Mouse (Mus musculus) liver, embryonic 12.5 days (tissue): ENCODE data around the gene Gmppb. TPM values are rescaled to one million over a fixed set of nuclear protein-coding genes. Genes with fewer than 3 reads are reported as not detected.
"Not testable (repeated sequence)": the region's sequence is repeated elsewhere in the genome, so short reads cannot be mapped to it uniquely, and the experiment has no call there.

Experiments used
- ATAC-seq: fragments of 200-750 bp; cut with Nextera tagmentation; 2 replicates; pipeline ENCODE4 v1.8.0; 2017; ENCODE audit warnings: moderate number of reproducible peaks, mild to moderate bottlenecking, moderate library complexity
- H3K27ac ChIP-seq: fragments of 300-500 bp; sonication (generic); 2 replicates; pipeline ENCODE4 v1.5.1; 2016; ENCODE audit warnings: mild to moderate bottlenecking
- H3K27me3 ChIP-seq: fragments of 300-500 bp; sonication (generic); replicated peaks from 2 replicates; pipeline ENCODE4 v1.6.1; 2016; ENCODE audit warnings: mild to moderate bottlenecking, moderate library complexity
- H3K36me3 ChIP-seq: fragments of 300-500 bp; sonication (generic); 2 replicates; pipeline ENCODE4 v1.6.1; 2016; ENCODE audit warnings: mild to moderate bottlenecking, moderate library complexity
- H3K4me1 ChIP-seq: fragments of 300-500 bp; sonication (generic); 2 replicates; pipeline ENCODE4 v1.6.1; 2016
- H3K4me2 ChIP-seq: fragments of 300-500 bp; sonication (generic); 2 replicates; pipeline ENCODE4 v1.6.1; 2016; ENCODE audit warnings: mild to moderate bottlenecking, moderate library complexity
- H3K4me3 ChIP-seq: fragments of 300-500 bp; sonication (generic); 2 replicates; pipeline ENCODE4 v1.5.1; 2016; ENCODE audit warnings: mild to moderate bottlenecking, moderate library complexity
- H3K9ac ChIP-seq: fragments of 300-500 bp; sonication (generic); 2 replicates; pipeline ENCODE4 v1.6.1; 2016; ENCODE audit warnings: mild to moderate bottlenecking, moderate library complexity
- H3K9me3 ChIP-seq: fragments of 300-500 bp; sonication (generic); replicated peaks from 2 replicates; pipeline ENCODE4 v1.6.1; 2016; ENCODE audit warnings: mild to moderate bottlenecking, moderate library complexity
- WGBS: fragments of 180-500 bp; shearing (Covaris S2); methylation state at CpG from one replicate; pipeline ENCODE4 v1.1.7; 2016; ENCODE audit not compliant: insufficient replicate concordance; 5-methylcytosine and 5-hydroxymethylcytosine counted together
- polyA plus RNA-seq: library from polyadenylated mRNA; unstranded; fragments of >200 nt; fragmentation: Nextera tagmentation; extraction: Ambion mirVana; gene quantifications from 2 replicates; pipeline ENCODE4 v1.2.1, GENCODE M21; 2016

Gene Gmppb
- 22.1 and 22.6 TPM in 2 replicates for polyA plus RNA-seq

GRCm38 (mm10) chr9:108049016-108049455, at the start of gene Gmppb:
Gene Gmppb, plus strand, starts transcription at chr9:108049242.
- peaks cover 70% of the 10 kb centered on the region for H3K4me1 ChIP-seq
- H3K27me3 ChIP-seq = no peaks in the 10 kb centered on the region
- H3K9ac ChIP-seq = peak within 1 kb of the TSS; percentile 83
- H3K4me2 ChIP-seq = peak within 1 kb of the TSS; percentile 94
- H3K36me3 ChIP-seq = peaks cover 71% of the 10 kb centered on the region
- ATAC-seq = peak; percentile 93
- no peaks in the 10 kb centered on the region for H3K9me3 ChIP-seq
- 4% methylated on average over 39 of the region's 39 CpGs for WGBS
- H3K4me3 ChIP-seq = peak within 1 kb of the TSS; percentile 79
- peak within 1 kb of the TSS; percentile 91 for H3K27ac ChIP-seq

GRCm38 (mm10) chr9:108001922-108002770, 46.9 kb upstream of the Gmppb start, which contains the start of gene Ip6k1:
Gene Ip6k1, plus strand, starts transcription at chr9:108002501.
- under 1% methylated on average over 51 of the region's 51 CpGs for WGBS
- Histone ChIP-seq H3K9ac (peak within 1 kb of the TSS; percentile 98), H3K4me1 (peaks cover 45% of the 10 kb centered on the region), H3K4me3 (peak within 1 kb of the TSS; percentile 90), H3K36me3 (peaks cover 9% of the 10 kb centered on the region), H3K4me2 (peak within 1 kb of the TSS; percentile 85), H3K9me3 (no peaks in the 10 kb centered on the region), H3K27ac (peak within 1 kb of the TSS; percentile 95), H3K27me3 (no peaks in the 10 kb centered on the region)
- ATAC-seq = peak; percentile 97

GRCm38 (mm10) chr9:108002778-108003530, 46.1 kb upstream of the Gmppb start:
- WGBS = under 1% methylated on average over 50 of the region's 50 CpGs
- Histone ChIP-seq H3K4me1 (peaks cover 52% of the 10 kb centered on the region), H3K27me3 (no peaks in the 10 kb centered on the region), H3K4me2 (peak overlapping the region; percentile 79), H3K4me3 (peak overlapping the region; percentile 90), H3K36me3 (peaks cover 9% of the 10 kb centered on the region), H3K9ac (peak overlapping the region; percentile 98), H3K9me3 (no peaks in the 10 kb centered on the region), H3K27ac (peak overlapping the region; percentile 95)
- ATAC-seq = peak; percentile 61

- H3K4me1 ChIP-seq = peaks cover 58% of the 10 kb centered on the region
- ATAC-seq = no peak
Measured at GRCm38 (mm10) chr9:108003531-108003890, 45.5 kb upstream of the Gmppb start.

GRCm38 (mm10) chr9:108008041-108008440, 41.0 kb upstream of the Gmppb start:
- Histone ChIP-seq H3K36me3 (peaks cover 33% of the 10 kb centered on the region), H3K9ac (no peak overlapping the region), H3K4me2 (no peak overlapping the region), H3K27me3 (no peaks in the 10 kb centered on the region), H3K4me3 (no peak overlapping the region), H3K4me1 (peaks cover 68% of the 10 kb centered on the region), H3K9me3 (no peaks in the 10 kb centered on the region), H3K27ac (no peak overlapping the region)
- no peak for ATAC-seq
- WGBS = 84% methylated on average over 5 of the region's 5 CpGs

More at GRCm38 (mm10) chr9:108003531-108003890, 45.5 kb upstream of the Gmppb start:
- peak overlapping the region; percentile 98 for H3K9ac ChIP-seq
- WGBS = 24% methylated on average over 8 of the region's 8 CpGs
- H3K4me2 ChIP-seq = peak overlapping the region; percentile 79
- no peaks in the 10 kb centered on the region for H3K27me3 ChIP-seq
- H3K36me3 ChIP-seq = peaks cover 9% of the 10 kb centered on the region
- H3K9me3 ChIP-seq = no peaks in the 10 kb centered on the region
- peak overlapping the region; percentile 90 for H3K4me3 ChIP-seq
- peak overlapping the region; percentile 95 for H3K27ac ChIP-seq

- peaks cover 48% of the 10 kb centered on the region for H3K4me1 ChIP-seq
- no peak for ATAC-seq
- H3K4me2 ChIP-seq = no peak overlapping the region
Measured at GRCm38 (mm10) chr9:108010385-108010784, 38.7 kb upstream of the Gmppb start.

GRCm38 (mm10) chr9:108013577-108013976, 35.5 kb upstream of the Gmppb start:
- H3K27ac ChIP-seq, H3K27me3 ChIP-seq, H3K9ac ChIP-seq, H3K4me3 ChIP-seq, H3K4me2 ChIP-seq, ATAC-seq, H3K9me3 ChIP-seq: not testable (repeated sequence)
- 77% methylated on average over 2 of the region's 2 CpGs for WGBS
- Histone ChIP-seq H3K36me3 (peaks cover 62% of the 10 kb centered on the region), H3K4me1 (peaks cover 23% of the 10 kb centered on the region)

More at GRCm38 (mm10) chr9:108010385-108010784, 38.7 kb upstream of the Gmppb start:
- no peak overlapping the region for H3K4me3 ChIP-seq
- H3K9ac ChIP-seq = no peak overlapping the region
- H3K9me3 ChIP-seq = no peaks in the 10 kb centered on the region
- no peaks in the 10 kb centered on the region for H3K27me3 ChIP-seq
- peaks cover 47% of the 10 kb centered on the region for H3K36me3 ChIP-seq
- H3K27ac ChIP-seq = 0 out of 2 replicates have a peak overlapping the region, but pooled peaks have one; percentile 18

- H3K27me3 ChIP-seq = no peaks in the 10 kb centered on the region
- no peak overlapping the region for H3K9ac ChIP-seq
- H3K27ac ChIP-seq = no peak overlapping the region
- H3K4me2 ChIP-seq = no peak overlapping the region
- H3K9me3 ChIP-seq = no peaks in the 10 kb centered on the region
- 80% methylated on average over 3 of the region's 3 CpGs for WGBS
- no peak overlapping the region for H3K4me3 ChIP-seq
- peaks cover 49% of the 10 kb centered on the region for H3K36me3 ChIP-seq
- H3K4me1 ChIP-seq = peaks cover 14% of the 10 kb centered on the region; the same call in 1 of the 2 replicates
- ATAC-seq = no peak
Measured at GRCm38 (mm10) chr9:108017127-108017526, 31.9 kb upstream of the Gmppb start.

GRCm38 (mm10) chr9:108020741-108021140, 28.3 kb upstream of the Gmppb start:
- no peak overlapping the region for H3K9ac ChIP-seq
- H3K27ac ChIP-seq = no peak overlapping the region
- ATAC-seq = no peak
- peaks cover 11% of the 10 kb centered on the region; the same call in 1 of the 2 replicates for H3K4me1 ChIP-seq
- 87% methylated on average over 1 of the region's 1 CpGs for WGBS
- no peak overlapping the region for H3K4me2 ChIP-seq
- no peaks in the 10 kb centered on the region for H3K27me3 ChIP-seq
- no peak overlapping the region for H3K4me3 ChIP-seq
- no peaks in the 10 kb centered on the region for H3K9me3 ChIP-seq
- H3K36me3 ChIP-seq = peaks cover 42% of the 10 kb centered on the region

GRCm38 (mm10) chr9:108023216-108023615, 25.8 kb upstream of the Gmppb start:
- H3K9me3 ChIP-seq = no peaks in the 10 kb centered on the region
- H3K4me3 ChIP-seq = no peak overlapping the region
- H3K27me3 ChIP-seq = no peaks in the 10 kb centered on the region
- no peak for ATAC-seq
- peaks cover 53% of the 10 kb centered on the region for H3K36me3 ChIP-seq
- no peak overlapping the region for H3K9ac ChIP-seq
- no peak overlapping the region for H3K27ac ChIP-seq
- peaks cover 11% of the 10 kb centered on the region; the same call in 1 of the 2 replicates for H3K4me1 ChIP-seq
- H3K4me2 ChIP-seq = no peak overlapping the region
- 78% methylated on average over 3 of the region's 3 CpGs for WGBS

GRCm38 (mm10) chr9:108026584-108026983, 22.5 kb upstream of the Gmppb start:
- no peak overlapping the region for H3K27ac ChIP-seq
- no peak overlapping the region for H3K4me2 ChIP-seq
- H3K9me3 ChIP-seq = no peaks in the 10 kb centered on the region
- no peak for ATAC-seq
- 88% methylated on average over 3 of the region's 3 CpGs for WGBS
- no peak overlapping the region for H3K9ac ChIP-seq
- H3K36me3 ChIP-seq = peaks cover 79% of the 10 kb centered on the region
- peaks cover 2% of the 10 kb centered on the region; the same call in 1 of the 2 replicates for H3K4me1 ChIP-seq
- H3K4me3 ChIP-seq = no peak overlapping the region
- H3K27me3 ChIP-seq = no peaks in the 10 kb centered on the region

- Histone ChIP-seq H3K9ac (no peak overlapping the region), H3K4me1 (no peaks in the 10 kb centered on the region), H3K4me3 (no peak overlapping the region), H3K4me2 (no peak overlapping the region), H3K27me3 (no peaks in the 10 kb centered on the region), H3K9me3 (no peaks in the 10 kb centered on the region), H3K36me3 (peaks cover 91% of the 10 kb centered on the region), H3K27ac (no peak overlapping the region)
- no peak for ATAC-seq
- 91% methylated on average over 3 of the region's 3 CpGs for WGBS
Measured at GRCm38 (mm10) chr9:108027867-108028266, 21.2 kb upstream of the Gmppb start.
